Mouse (Mus musculus): ENCODE measurements at regions not wholly inside any gene's neighbourhood (a gene's known extent, or its start where the extent isn't known, plus 50 kb on each side); places are given as distances from the start of the nearest gene placed in this dataset.
A peak's percentile ranks its signal among the peaks of the same experiment; 100 is the strongest.

GRCm38 (mm10) chr9:46736232-46736631, 262.3 kb upstream of the Gm4791 start:
- no peak for DNase-seq

- peak; percentile 87 for DNase-seq
Measured at GRCm38 (mm10) chr9:46735664-46736067, 262.9 kb upstream of the Gm4791 start.

- DNase-seq, result no peak
Measured at GRCm38 (mm10) chr9:46728465-46728864, 270.1 kb upstream of the Gm4791 start.

- DNase-seq, result peak; percentile 73
Measured at GRCm38 (mm10) chr9:46724231-46724630, 274.3 kb upstream of the Gm4791 start.

GRCm38 (mm10) chr9:46713415-46713814, 285.1 kb upstream of the Gm4791 start:
- DNase-seq, result no peak

GRCm38 (mm10) chr9:46704151-46704905, 294.2 kb upstream of the Gm4791 start:
- peak; percentile 79 for DNase-seq

GRCm38 (mm10) chr9:46703674-46704073, 294.9 kb upstream of the Gm4791 start:
- peak; percentile 43 for DNase-seq

- DNase-seq, result peak; percentile 49
Measured at GRCm38 (mm10) chr9:46702901-46703636, 295.5 kb upstream of the Gm4791 start.

- no peak for DNase-seq
Measured at GRCm38 (mm10) chr9:46702053-46702900, 296.3 kb upstream of the Gm4791 start.

GRCm38 (mm10) chr9:46696171-46696570, 302.4 kb upstream of the Gm4791 start:
- DNase-seq, result no peak

GRCm38 (mm10) chr9:46689331-46689730, 309.2 kb upstream of the Gm4791 start:
- DNase-seq, result no peak

- DNase-seq, result no peak
Measured at GRCm38 (mm10) chr9:46684113-46684850, 314.3 kb upstream of the Gm4791 start.

- no peak for DNase-seq
Measured at GRCm38 (mm10) chr9:46672050-46672449, 326.5 kb upstream of the Gm4791 start.

GRCm38 (mm10) chr9:46654422-46654821, 334.6 kb upstream of the 4931429L15Rik start:
- peak; percentile 60 for DNase-seq

- peak; percentile 10 for DNase-seq
Measured at GRCm38 (mm10) chr9:46647238-46647922, 327.6 kb upstream of the 4931429L15Rik start.

- DNase-seq, result no peak
Measured at GRCm38 (mm10) chr9:46645469-46645884, 325.7 kb upstream of the 4931429L15Rik start.

- no peak for DNase-seq
Measured at GRCm38 (mm10) chr9:46643551-46643950, 323.8 kb upstream of the 4931429L15Rik start.

- no peak for DNase-seq
Measured at GRCm38 (mm10) chr9:46642696-46643095, 322.9 kb upstream of the 4931429L15Rik start.

- DNase-seq, result no peak
Measured at GRCm38 (mm10) chr9:46636261-46637010, 316.6 kb upstream of the 4931429L15Rik start.

GRCm38 (mm10) chr9:46633952-46634351, 314.2 kb upstream of the 4931429L15Rik start:
- DNase-seq, result no peak

GRCm38 (mm10) chr9:46632576-46632975, 312.8 kb upstream of the 4931429L15Rik start:
- DNase-seq, result peak; percentile 83

All from right cerebral cortex, adult 18-20 months (tissue).